Mouse (Mus musculus) naive thymus-derived CD4-positive, alpha-beta T cell, adult 5 months (primary cell): Measurements from ENCODE around the gene Mmp9. TPM values are rescaled to one million over a fixed set of nuclear protein-coding genes. Genes with fewer than 3 reads are reported as not detected.

ENCODE experiments used
- polyA plus RNA-seq: library from polyadenylated mRNA; unstranded; fragments of 100-300 nt; shearing (Covaris generic); gene quantifications from one replicate; pipeline ENCODE4 v1.2.1, GENCODE M21; 2017

Gene Mmp9
- not detected for polyA plus RNA-seq

GRCm38 (mm10) chr2:164940140-164940830 is at the start of gene Mmp9:
Mmp9 (plus strand) TSS chr2:164940780.

DNA sequence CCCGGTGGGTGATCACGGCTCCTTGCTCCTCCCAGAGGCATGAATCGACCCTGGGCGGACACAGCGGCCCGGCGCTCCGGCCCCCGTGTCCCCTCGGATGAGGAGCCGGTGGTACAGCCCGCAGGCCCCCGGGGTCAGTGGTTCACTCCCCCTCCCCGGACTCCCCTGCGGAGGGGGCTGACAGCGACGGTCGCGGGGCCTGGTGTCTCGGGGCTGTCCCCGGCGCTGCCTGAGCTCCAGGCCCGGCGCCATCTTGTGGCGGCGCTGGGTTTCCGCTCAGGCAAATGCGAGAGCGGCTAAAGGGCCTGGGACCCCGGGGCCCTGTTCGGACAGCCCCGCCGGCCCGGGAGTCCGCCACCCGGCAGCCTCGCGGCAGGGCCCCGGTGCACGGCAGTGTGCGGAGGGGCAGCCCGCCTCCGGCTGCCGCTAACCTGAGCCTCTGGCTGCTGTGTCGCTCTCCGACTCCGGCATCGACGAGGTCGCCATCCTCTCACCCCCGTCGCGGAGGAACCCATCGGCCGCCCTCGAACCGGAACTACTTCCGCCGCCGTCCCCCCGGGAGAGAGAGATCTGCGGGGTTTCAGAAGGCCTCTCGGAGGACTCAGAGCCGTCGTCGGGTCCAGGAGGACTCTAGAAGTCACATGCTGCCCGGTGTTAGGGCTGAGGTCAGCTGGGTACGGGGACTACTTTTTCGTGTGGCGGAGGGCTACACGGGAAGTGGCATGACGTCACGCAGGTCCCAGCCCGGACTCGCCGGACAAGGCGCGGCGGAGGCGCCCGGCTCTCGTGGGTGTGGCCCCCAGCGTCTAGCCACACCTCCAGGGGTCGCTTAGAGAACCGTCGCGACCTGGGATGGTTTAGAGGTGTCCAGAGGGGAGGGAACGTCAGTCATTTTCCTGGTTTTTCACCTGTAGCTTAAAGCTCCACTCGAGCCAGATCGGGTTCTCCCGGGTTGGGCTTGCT is 29.2 kb upstream of the Mmp9 start, which contains the start of gene Zfp335:
Gene Zfp335, minus strand, starts transcription at position 672 of the 963 bp plus-strand sequence.

DNA sequence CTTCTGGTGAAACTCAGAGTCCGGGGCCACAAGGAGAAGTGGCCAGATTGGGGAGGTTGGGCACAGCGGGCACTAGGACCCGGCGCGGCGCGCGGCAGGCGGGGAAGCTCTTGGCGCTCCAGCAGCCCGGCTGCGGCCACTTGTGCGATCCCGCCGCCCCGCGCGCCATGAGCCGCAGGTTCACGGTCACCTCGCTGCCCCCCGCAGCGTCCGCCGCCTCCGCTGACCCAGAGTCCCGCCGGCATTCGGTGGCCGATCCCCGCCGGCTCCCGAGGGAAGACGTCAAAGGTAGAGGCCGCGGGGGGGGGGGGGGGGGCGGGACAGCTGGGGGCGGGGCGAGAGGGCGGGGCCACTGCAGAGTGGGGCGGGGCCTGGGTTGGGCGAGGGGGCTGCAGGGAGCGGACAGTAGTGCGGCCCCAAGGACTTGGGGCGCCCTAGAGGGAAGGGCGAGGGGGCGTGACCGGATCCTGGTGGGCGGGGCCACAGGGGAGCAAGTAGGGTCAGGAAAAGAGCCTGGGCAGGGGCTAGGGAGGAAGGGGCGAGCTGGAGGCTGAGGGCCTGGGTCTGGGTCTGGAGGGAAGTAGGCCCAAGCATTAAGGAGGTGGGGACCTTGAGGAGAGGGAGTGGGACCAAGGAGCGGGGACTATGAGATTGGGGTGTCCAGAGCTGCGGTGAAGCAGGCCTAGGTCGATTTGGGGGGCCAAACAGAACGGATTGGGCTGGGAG is 20.3 kb downstream of the Mmp9 start, which contains the start of gene Slc12a5:
Gene Slc12a5, plus strand, starts transcription at position 87 of the 726 bp plus-strand sequence.

Other genes starting within 250 kb of the Mmp9 start
- not detected for gene Spint4, start 242.3 kb upstream of the Mmp9 start, polyA plus RNA-seq
- not detected for gene Spint5, start 225.5 kb upstream of the Mmp9 start, polyA plus RNA-seq
- not detected for gene Wfdc3, start 194.8 kb upstream of the Mmp9 start, polyA plus RNA-seq
- 68.5 TPM for gene Dnttip1, start 194.8 kb upstream of the Mmp9 start, polyA plus RNA-seq
- gene Ube2c, start 170.9 kb upstream of the Mmp9 start, polyA plus RNA-seq: 0.45 TPM
- gene Tnnc2, start 160.8 kb upstream of the Mmp9 start, polyA plus RNA-seq: not detected
- 5.0 TPM for gene Snx21, start 155.0 kb upstream of the Mmp9 start, polyA plus RNA-seq
- 24.1 TPM for gene Acot8, start 135.9 kb upstream of the Mmp9 start, polyA plus RNA-seq
- 2.2 TPM for gene Zswim3, start 135.7 kb upstream of the Mmp9 start, polyA plus RNA-seq
- gene Zswim1, start 118.1 kb upstream of the Mmp9 start, polyA plus RNA-seq: 21.6 TPM
- gene Spata25, start 112.2 kb upstream of the Mmp9 start, polyA plus RNA-seq: not detected
- gene Ctsa, start 107.9 kb upstream of the Mmp9 start, polyA plus RNA-seq: 109 TPM
- gene Neurl2, start 107.3 kb upstream of the Mmp9 start, polyA plus RNA-seq: 1.9 TPM
- gene Pltp, start 83.1 kb upstream of the Mmp9 start, polyA plus RNA-seq: 0.31 TPM
- 160 TPM for gene Pcif1, start 61.5 kb upstream of the Mmp9 start, polyA plus RNA-seq
- 48.9 TPM for gene Zfp335, start 29.0 kb upstream of the Mmp9 start, polyA plus RNA-seq
- gene Slc12a5, start 20.0 kb downstream of the Mmp9 start, polyA plus RNA-seq: not detected
- 48.6 TPM for gene Ncoa5, start 94.1 kb downstream of the Mmp9 start, polyA plus RNA-seq
- 0.36 TPM for gene Cd40, start 114.8 kb downstream of the Mmp9 start, polyA plus RNA-seq
- not detected for gene 1700025C18Rik, start 150.0 kb downstream of the Mmp9 start, polyA plus RNA-seq